Mouse (Mus musculus): ENCODE measurements around the gene Far2. TPM values are rescaled to one million over a fixed set of nuclear protein-coding genes. Genes with fewer than 3 reads are reported as not detected.

The Far2 gene
- 0.14 TPM for polyA plus RNA-seq (2012; fragmentation: generic; extraction: Trizol)

DNA sequence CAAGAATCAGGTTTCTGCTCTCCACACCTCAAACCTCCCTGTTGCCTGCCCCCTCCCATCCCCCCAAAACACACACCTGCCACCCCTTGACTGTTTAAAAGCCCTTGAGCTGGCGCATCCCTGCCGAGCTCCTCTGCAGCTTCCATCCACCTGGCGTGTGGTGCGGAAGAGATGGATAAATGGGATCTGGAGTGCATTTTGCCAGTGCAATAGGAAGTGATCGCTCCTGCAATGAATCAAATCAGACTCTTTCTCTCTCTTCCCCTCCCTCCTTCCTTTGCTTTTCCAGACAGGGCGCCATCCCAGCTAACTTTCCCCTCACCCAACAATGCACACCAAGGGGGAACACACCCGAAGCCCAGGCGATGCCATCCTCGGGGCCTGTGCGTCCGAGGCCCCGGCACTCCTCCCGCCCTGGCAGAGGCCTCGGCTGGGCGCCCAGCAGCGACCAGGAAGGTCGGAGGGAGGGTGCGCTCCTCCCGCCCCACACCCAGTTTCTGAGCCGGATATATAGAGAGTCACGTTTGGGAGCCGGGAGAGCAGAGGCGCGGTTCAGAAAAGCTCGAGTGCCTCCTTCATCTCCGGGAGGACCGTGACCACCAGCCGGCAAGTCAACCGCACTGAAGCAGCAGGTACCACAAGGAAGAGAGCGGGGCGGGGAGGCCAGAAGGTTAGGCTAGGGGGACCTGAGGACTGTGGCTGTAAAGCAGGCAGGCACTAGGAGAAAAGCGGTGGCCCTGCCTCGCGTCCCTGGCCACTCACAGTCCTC lies at the start of gene Far2:
TSS of gene Far2 (plus strand) at position 379 of the 769 bp plus-strand sequence.
- Histone ChIP-seq H3K36me3 (ENCODE audit: control insufficient read depth, insufficient read depth) (no peaks in the 10 kb centered on the region), H3K79me2 (ENCODE audit: control insufficient read depth, insufficient read depth) (no peaks in the 10 kb centered on the region), H3K27me3 (ENCODE audit: control insufficient read depth, insufficient read depth, insufficient read length) (peaks cover 29% of the 10 kb centered on the region), H3K4me3 (no peak within 1 kb of the TSS), H3K4me2 (ENCODE audit: low read depth) (no peak within 1 kb of the TSS), H3ac (ENCODE audit: control insufficient read depth, insufficient read length) (no peak within 1 kb of the TSS)
- no peak for TF ChIP-seq TCF3 (IDR thresholded peaks at IDR 0.05; ENCODE audit: insufficient read length, low read depth)
- no peak for TF ChIP-seq USF1 (IDR thresholded peaks at IDR 0.05; ENCODE audit: low read depth)
- TF ChIP-seq MYOG (IDR thresholded peaks at IDR 0.05; ENCODE audit: control insufficient read depth in 1 of 3, insufficient read depth in 1 of 3, insufficient read length in 2 of 3, low read depth in 2 of 3) = no peak
- TF ChIP-seq CEBPB (IDR thresholded peaks at IDR 0.05; ENCODE audit: insufficient read depth, poor library complexity, severe bottlenecking) = no peak
- no peak for TF ChIP-seq REST (IDR thresholded peaks at IDR 0.05; ENCODE audit: insufficient read depth, insufficient read length)
- no peak for TF ChIP-seq TCF12 (IDR thresholded peaks at IDR 0.05; ENCODE audit: insufficient read depth, poor library complexity, severe bottlenecking)
- no peak for TF ChIP-seq SRF (IDR thresholded peaks at IDR 0.05; ENCODE audit: control insufficient read depth, insufficient read length, low read depth)
- TF ChIP-seq POLR2A (IDR thresholded peaks at IDR 0.05; ENCODE audit: insufficient read length, low read depth) = no peak
- no peak for TF ChIP-seq MAX (IDR thresholded peaks at IDR 0.05; ENCODE audit: low read depth)
- TF ChIP-seq POLR2AphosphoS2 (IDR thresholded peaks at IDR 0.05; ENCODE audit: insufficient read length, low read depth) = no peak
- TF ChIP-seq E2F4 (IDR thresholded peaks at IDR 0.05; ENCODE audit: insufficient read depth) = no peak

DNA sequence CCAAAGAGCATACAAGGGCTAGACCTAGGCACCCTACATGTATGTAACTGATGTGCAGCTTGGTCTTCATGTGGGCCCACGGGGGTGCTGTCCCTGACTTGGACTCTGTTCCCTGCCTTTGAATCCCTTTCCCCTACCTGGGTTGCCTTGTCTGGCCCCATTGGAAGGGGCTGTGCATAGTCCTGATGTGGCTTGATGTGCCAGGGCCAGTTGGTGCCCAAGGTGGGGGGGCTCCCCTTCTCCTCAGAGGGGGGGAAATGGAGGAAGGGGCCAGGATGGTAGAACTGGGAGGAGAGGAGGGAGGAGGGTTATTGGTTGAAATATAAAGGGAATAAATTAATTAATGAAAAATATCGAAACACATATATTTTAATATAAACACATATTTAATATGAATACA lies 46.6 kb upstream of the Far2 start:
- Histone ChIP-seq H3K4me2 (ENCODE audit: low read depth) (no peak overlapping the region), H3K27me3 (ENCODE audit: control insufficient read depth, insufficient read depth, insufficient read length) (no peaks in the 10 kb centered on the region), H3K36me3 (ENCODE audit: control insufficient read depth, insufficient read depth) (no peaks in the 10 kb centered on the region), H3K79me2 (ENCODE audit: control insufficient read depth, insufficient read depth) (no peaks in the 10 kb centered on the region), H3ac (ENCODE audit: control insufficient read depth, insufficient read length) (no peak overlapping the region), H3K4me3 (no peak overlapping the region)
- TF ChIP-seq TCF3 (IDR thresholded peaks at IDR 0.05; ENCODE audit: insufficient read length, low read depth) (no peak), CEBPB (IDR thresholded peaks at IDR 0.05; ENCODE audit: insufficient read depth, poor library complexity, severe bottlenecking) (no peak), TCF12 (IDR thresholded peaks at IDR 0.05; ENCODE audit: insufficient read depth, poor library complexity, severe bottlenecking) (no peak), E2F4 (IDR thresholded peaks at IDR 0.05; ENCODE audit: insufficient read depth) (no peak), POLR2AphosphoS2 (IDR thresholded peaks at IDR 0.05; ENCODE audit: insufficient read length, low read depth) (no peak), MYOD1 (IDR thresholded peaks at IDR 0.05; ENCODE audit: control insufficient read depth in 1 of 3, insufficient read length in 2 of 3, low read depth in 2 of 3) (no peak), SRF (IDR thresholded peaks at IDR 0.05; ENCODE audit: control insufficient read depth, insufficient read length, low read depth) (no peak), POLR2A (IDR thresholded peaks at IDR 0.05; ENCODE audit: insufficient read length, low read depth) (no peak), MYOG (IDR thresholded peaks at IDR 0.05; ENCODE audit: control insufficient read depth in 1 of 3, insufficient read depth in 1 of 3, insufficient read length in 2 of 3, low read depth in 2 of 3) (no peak), MAX (IDR thresholded peaks at IDR 0.05; ENCODE audit: low read depth) (no peak), USF1 (IDR thresholded peaks at IDR 0.05; ENCODE audit: low read depth) (no peak), REST (IDR thresholded peaks at IDR 0.05; ENCODE audit: insufficient read depth, insufficient read length) (no peak)

DNA sequence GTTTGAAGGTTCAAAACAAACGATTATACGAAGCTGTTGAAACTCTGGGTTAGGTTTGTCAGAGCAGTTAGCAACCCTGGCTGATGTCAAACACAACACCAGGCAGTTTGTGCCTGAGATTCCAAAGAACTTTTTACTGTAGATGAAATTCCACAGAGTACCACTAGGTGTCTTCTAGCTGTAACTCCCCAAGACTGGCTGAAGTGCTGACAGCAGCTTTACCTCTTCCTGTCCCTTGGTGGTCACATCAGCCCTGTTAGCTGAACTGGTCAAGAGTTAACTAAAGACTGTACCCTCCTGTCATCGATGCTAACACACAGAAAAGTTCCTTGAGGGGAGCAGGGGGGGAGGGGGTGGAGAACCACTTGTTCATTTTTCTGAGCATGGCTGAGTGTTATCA lies 46.0 kb upstream of the Far2 start:
- no peaks in the 10 kb centered on the region for H3K27me3 ChIP-seq (ENCODE audit: control insufficient read depth, insufficient read depth, insufficient read length)
- TF ChIP-seq SRF (IDR thresholded peaks at IDR 0.05; ENCODE audit: control insufficient read depth, insufficient read length, low read depth) (no peak), E2F4 (IDR thresholded peaks at IDR 0.05; ENCODE audit: insufficient read depth) (no peak), MYOG (IDR thresholded peaks at IDR 0.05; ENCODE audit: control insufficient read depth in 1 of 3, insufficient read depth in 1 of 3, insufficient read length in 2 of 3, low read depth in 2 of 3) (no peak), MYOD1 (IDR thresholded peaks at IDR 0.05; ENCODE audit: control insufficient read depth in 1 of 3, insufficient read length in 2 of 3, low read depth in 2 of 3) (no peak), REST (IDR thresholded peaks at IDR 0.05; ENCODE audit: insufficient read depth, insufficient read length) (no peak), CEBPB (IDR thresholded peaks at IDR 0.05; ENCODE audit: insufficient read depth, poor library complexity, severe bottlenecking) (no peak), USF1 (IDR thresholded peaks at IDR 0.05; ENCODE audit: low read depth) (no peak), POLR2A (IDR thresholded peaks at IDR 0.05; ENCODE audit: insufficient read length, low read depth) (no peak), TCF3 (IDR thresholded peaks at IDR 0.05; ENCODE audit: insufficient read length, low read depth) (no peak), TCF12 (IDR thresholded peaks at IDR 0.05; ENCODE audit: insufficient read depth, poor library complexity, severe bottlenecking) (no peak), MAX (IDR thresholded peaks at IDR 0.05; ENCODE audit: low read depth) (no peak), POLR2AphosphoS2 (IDR thresholded peaks at IDR 0.05; ENCODE audit: insufficient read length, low read depth) (no peak)
- no peaks in the 10 kb centered on the region for H3K79me2 ChIP-seq (ENCODE audit: control insufficient read depth, insufficient read depth)
- H3ac ChIP-seq (ENCODE audit: control insufficient read depth, insufficient read length) = no peak overlapping the region
- H3K4me3 ChIP-seq = no peak overlapping the region
- no peak overlapping the region for H3K4me2 ChIP-seq (ENCODE audit: low read depth)
- H3K36me3 ChIP-seq (ENCODE audit: control insufficient read depth, insufficient read depth) = no peaks in the 10 kb centered on the region

DNA sequence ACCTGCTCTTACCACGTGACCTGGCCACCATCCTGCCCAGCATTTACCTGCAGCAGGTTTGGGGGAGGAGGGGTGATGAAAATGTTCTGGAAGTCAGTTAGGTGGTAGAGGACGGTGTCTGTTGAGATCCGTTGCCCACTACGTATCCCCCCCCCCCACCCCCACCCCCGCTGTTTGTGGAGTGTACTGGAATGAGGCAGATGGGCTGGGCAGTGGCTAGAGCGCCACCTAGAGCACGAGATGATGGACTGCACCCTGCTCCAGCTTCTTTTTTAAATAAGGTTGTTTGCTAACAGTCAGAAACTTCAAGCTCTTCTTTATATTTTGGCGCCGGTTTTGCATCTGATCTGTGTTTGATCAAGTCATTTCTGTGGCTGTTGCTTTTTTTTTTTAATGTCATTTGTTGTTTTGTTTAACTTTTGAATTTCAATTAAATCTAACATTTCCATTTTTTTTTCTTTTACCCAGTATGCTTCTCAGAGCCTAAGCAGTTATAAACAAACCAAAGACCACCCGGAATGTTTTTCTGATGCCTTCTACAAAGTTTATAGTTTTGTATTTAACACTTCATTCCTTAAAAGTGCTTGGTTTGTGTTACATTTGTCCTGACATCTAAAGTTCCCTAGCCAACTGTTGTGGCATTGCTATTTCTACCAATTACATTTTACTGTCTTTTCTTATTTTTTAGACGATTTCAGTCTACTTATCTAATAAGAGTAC lies 40.8 kb upstream of the Far2 start:
- no peak overlapping the region for H3ac ChIP-seq (ENCODE audit: control insufficient read depth, insufficient read length)
- no peaks in the 10 kb centered on the region for H3K36me3 ChIP-seq (ENCODE audit: control insufficient read depth, insufficient read depth)
- no peak overlapping the region for H3K4me3 ChIP-seq
- no peak overlapping the region for H3K4me2 ChIP-seq (ENCODE audit: low read depth)
- H3K79me2 ChIP-seq (ENCODE audit: control insufficient read depth, insufficient read depth) = no peaks in the 10 kb centered on the region
- no peak for TF ChIP-seq MYOD1 (IDR thresholded peaks at IDR 0.05; ENCODE audit: control insufficient read depth in 1 of 3, insufficient read length in 2 of 3, low read depth in 2 of 3)
- no peak for TF ChIP-seq SRF (IDR thresholded peaks at IDR 0.05; ENCODE audit: control insufficient read depth, insufficient read length, low read depth)
- TF ChIP-seq POLR2AphosphoS2 (IDR thresholded peaks at IDR 0.05; ENCODE audit: insufficient read length, low read depth) = no peak
- no peak for TF ChIP-seq REST (IDR thresholded peaks at IDR 0.05; ENCODE audit: insufficient read depth, insufficient read length)
- H3K27me3 ChIP-seq (ENCODE audit: control insufficient read depth, insufficient read depth, insufficient read length) = no peaks in the 10 kb centered on the region
